Mouse (Mus musculus) B cell, adult 2 months (primary cell): Measurements from ENCODE around the gene Pnma1.

Source experiments
- DNase-seq, 2 experiments: peaks; one replicate each; pipeline ENCODE4 v3.0.0; 2022

Pnma1 gene

GRCm38 (mm10) chr12:84100604-84101492 is 47.4 kb downstream of the Pnma1 start, which contains the start of gene Acot6:
Gene Acot6 (plus strand): TSS chr12:84100654.
- peak; percentile 55 to 59 for DNase-seq

GRCm38 (mm10) chr12:84100071-84100470 is 48.2 kb downstream of the Pnma1 start:
- peak in 1 of 2 experiments; percentile 7 for DNase-seq

- DNase-seq, result no peak
Observed at GRCm38 (mm10) chr12:84099605-84100004, 48.7 kb downstream of the Pnma1 start.
